Mouse (Mus musculus) heart, embryonic 10.5 days (tissue): ENCODE results near the gene Gm20547. TPM values are rescaled to one million over a fixed set of nuclear protein-coding genes. Genes with fewer than 3 reads are reported as not detected.
"Not testable (repeated sequence)": the region's sequence is repeated elsewhere in the genome, so short reads cannot be mapped to it uniquely, and the experiment has no call there.

Experiments used
- DNase-seq: peaks from one replicate; pipeline ENCODE4 v3.0.0-alpha.2; 2017; ENCODE audit warnings: low spot score
- H3K27ac ChIP-seq: fragments of 300-500 bp; sonication (generic); 2 replicates; pipeline ENCODE4 v1.5.1; 2016; ENCODE audit warnings: mild to moderate bottlenecking
- H3K27me3 ChIP-seq: fragments of 300-500 bp; sonication (generic); 2 replicates; pipeline ENCODE4 v1.6.1; 2016; ENCODE audit warnings: mild to moderate bottlenecking; ENCODE audit not compliant: poor library complexity, insufficient read depth, severe bottlenecking
- H3K36me3 ChIP-seq: fragments of 300-500 bp; sonication (generic); 2 replicates; pipeline ENCODE4 v1.6.1; 2016; ENCODE audit warnings: mild to moderate bottlenecking, moderate library complexity
- H3K4me1 ChIP-seq: fragments of 300-500 bp; sonication (generic); 2 replicates; pipeline ENCODE4 v1.6.1; 2016; ENCODE audit warnings: mild to moderate bottlenecking
- H3K4me3 ChIP-seq: fragments of 300-500 bp; sonication (generic); 2 replicates; pipeline ENCODE4 v1.5.1; 2016; ENCODE audit warnings: mild to moderate bottlenecking, moderate library complexity
- H3K9me3 ChIP-seq: fragments of 300-500 bp; sonication (generic); 2 replicates; pipeline ENCODE4 v1.6.1; 2016; ENCODE audit warnings: mild to moderate bottlenecking, moderate library complexity
- WGBS: fragments of 180-500 bp; shearing (Covaris S2); methylation state at CpG from one replicate; pipeline ENCODE4 v1.1.7; 2016; 5-methylcytosine and 5-hydroxymethylcytosine counted together
- polyA plus RNA-seq: library from polyadenylated mRNA; unstranded; fragments of >200 nt; fragmentation: Nextera tagmentation; extraction: Ambion mirVana; gene quantifications from 2 replicates; pipeline ENCODE4 v1.2.1, GENCODE M21; 2016

Gm20547 gene
- polyA plus RNA-seq, 1 experiment from 2014 or later, result not detected

DNA sequence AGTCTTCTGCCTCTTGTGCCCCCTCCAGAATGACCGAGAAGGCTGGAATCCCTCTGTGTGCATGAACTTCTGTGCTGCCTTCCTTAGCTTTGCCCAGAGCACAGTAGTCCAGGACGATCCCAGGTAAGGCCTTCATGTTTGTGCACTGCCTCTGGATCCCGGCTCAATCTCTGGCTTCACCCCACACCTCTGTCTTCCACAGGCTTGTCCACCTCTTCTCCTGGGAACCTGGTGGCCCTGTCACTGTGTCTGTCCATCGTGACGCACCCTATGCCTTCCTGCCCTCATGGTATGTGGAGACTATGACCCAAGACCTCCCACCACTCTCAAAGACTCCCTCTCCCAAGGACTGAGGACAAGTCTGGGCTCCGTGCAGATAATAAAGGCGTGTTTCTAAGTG is 43.1 kb downstream of the Gm20547 start:
- Histone ChIP-seq H3K4me3 (peak overlapping the region; percentile 94), H3K9me3 (no peaks in the 10 kb centered on the region), H3K27me3 (no peaks in the 10 kb centered on the region), H3K27ac (no peak overlapping the region), H3K4me1 (peaks cover 33% of the 10 kb centered on the region), H3K36me3 (peaks cover 61% of the 10 kb centered on the region)
- DNase-seq, result no peak
- WGBS, result 89% methylated on average over 7 of the region's 7 CpGs

DNA sequence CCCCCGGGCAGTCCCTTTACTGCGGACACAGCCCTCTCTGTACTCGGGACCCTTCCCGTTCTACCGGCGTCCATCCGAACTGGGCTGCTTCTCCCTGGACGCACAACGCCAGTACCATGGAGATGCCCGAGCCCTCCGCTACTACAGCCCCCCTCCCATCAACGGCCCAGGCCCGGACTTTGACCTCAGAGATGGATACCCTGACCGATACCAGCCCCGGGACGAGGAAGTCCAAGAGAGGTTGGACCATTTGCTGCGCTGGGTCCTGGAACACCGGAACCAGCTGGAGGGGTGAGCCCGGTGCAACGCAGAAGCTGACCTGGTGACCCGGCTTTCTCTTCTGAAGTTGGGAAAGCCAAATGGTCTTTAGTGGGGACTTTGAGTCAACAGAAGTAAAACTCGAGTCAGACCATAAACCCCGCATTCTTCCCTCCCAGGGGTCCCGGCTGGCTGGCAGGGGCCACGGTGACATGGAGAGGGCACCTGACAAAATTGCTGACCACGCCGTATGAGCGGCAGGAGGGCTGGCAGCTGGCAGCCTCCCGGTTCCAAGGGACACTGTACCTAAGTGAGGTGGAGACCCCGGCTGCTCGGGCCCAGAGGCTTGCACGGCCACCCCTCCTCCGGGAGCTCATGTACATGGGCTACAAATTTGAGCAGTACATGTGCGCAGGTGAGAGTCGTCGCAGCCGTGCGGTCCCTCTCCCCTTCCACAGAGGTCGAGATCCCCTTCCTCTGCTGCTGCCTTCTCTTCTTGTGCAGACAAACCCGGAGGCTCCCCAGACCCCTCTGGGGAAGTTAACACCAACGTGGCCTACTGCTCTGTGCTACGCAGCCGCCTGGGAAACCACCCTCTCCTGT is 44.1 kb downstream of the Gm20547 start:
- no peak for DNase-seq
- Histone ChIP-seq H3K36me3 (peaks cover 56% of the 10 kb centered on the region), H3K27me3 (no peaks in the 10 kb centered on the region), H3K27ac (peak overlapping the region; percentile 87), H3K4me3 (peak overlapping the region; percentile 94), H3K9me3 (no peaks in the 10 kb centered on the region), H3K4me1 (peaks cover 33% of the 10 kb centered on the region)
- 38% methylated on average over 43 of the region's 43 CpGs for WGBS

DNA sequence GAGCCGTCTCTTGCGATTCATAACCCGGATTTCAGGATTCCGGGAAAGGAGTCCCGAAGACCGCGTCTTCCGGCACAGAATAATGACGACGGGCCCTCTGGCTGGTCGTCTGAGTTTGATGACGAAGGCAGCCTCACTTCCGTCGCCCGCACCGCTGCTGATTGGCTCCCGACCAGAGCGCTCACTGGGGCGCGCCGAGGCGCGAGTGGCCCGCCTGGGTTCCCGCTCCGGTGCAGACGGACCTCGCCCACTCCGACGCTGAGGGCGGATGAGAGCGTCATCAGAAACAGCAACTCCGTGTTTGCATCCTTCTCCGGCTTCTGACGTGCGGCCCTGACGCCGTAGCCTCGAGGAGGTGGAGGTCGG is 45.0 kb downstream of the Gm20547 start, which contains the start of the genes Stk19 and Dxo:
Stk19 (minus strand) TSS at position 90 of the 366 bp plus-strand sequence.
Dxo (plus strand) TSS at position 164 of the 366 bp plus-strand sequence.
- Histone ChIP-seq H3K27me3 (no peaks in the 10 kb centered on the region), H3K4me1 (peaks cover 33% of the 10 kb centered on the region), H3K36me3 (peaks cover 56% of the 10 kb centered on the region), H3K9me3 (no peaks in the 10 kb centered on the region), H3K4me3 (peak within 1 kb of the TSS; percentile 94), H3K27ac (peak within 1 kb of the TSS; percentile 87)
- under 1% methylated on average over 40 of the region's 40 CpGs for WGBS
- peak; percentile 98 for DNase-seq

DNA sequence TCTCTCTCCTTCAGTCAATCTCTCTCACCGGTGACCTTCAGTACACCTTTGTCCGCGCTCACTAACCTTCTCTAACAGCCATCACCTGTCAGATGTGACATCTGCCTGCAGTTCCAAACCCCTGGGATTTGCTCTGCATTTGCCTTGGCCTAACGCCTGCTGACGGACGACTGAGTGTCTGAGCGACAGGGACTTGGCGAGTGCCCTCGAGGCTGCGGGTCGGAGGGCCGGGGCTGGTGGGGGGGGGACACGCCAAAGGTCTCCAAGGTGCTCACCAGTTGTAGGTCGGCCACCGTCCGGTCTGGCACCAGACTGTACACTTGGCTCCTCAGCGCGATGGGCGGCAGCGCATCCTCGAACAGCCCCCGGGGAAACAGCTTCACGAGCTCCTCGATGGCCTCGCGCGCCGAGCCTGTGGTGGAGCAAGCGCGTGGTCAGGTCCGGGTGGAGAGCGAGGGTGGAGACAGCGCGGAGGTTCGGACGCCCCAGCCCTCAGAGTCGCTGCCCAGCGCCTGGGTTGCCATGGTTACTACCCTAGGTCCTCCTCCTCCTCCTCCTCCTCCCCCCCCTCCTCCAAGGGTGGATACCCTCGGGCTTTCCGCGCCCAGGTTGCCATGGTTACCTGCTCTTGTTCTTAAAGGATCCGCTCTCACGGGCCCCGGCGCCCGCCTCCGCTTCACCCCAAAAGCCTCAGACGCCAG is 45.5 kb downstream of the Gm20547 start:
- peak overlapping the region; percentile 87 for H3K27ac ChIP-seq
- H3K4me3 ChIP-seq, result peak overlapping the region; percentile 94
- no peaks in the 10 kb centered on the region for H3K9me3 ChIP-seq
- H3K27me3 ChIP-seq, result no peaks in the 10 kb centered on the region
- H3K36me3 ChIP-seq, result peaks cover 55% of the 10 kb centered on the region
- 5% methylated on average over 48 of the region's 48 CpGs for WGBS
- peak; percentile 95 for DNase-seq
- peaks cover 33% of the 10 kb centered on the region for H3K4me1 ChIP-seq

DNA sequence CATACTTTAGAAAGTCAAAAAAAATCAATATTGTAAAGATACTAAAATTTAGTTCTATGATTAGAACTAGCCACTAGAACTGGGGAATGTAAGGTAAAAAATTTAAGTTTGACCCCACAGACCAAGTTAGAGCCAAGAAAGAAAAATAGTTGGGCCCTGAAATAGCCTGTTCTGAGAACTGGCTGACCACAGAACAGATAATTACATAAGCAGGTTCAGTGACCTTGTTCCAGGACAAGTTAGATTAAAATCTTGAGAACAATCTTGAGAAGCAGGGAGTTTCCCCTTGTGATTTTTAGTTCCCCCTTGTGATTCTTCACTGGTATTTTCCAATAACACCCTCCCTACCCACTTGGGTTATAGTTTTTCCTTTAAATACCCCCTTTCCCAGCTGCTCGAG is 51.1 kb downstream of the Gm20547 start:
- peaks cover 76% of the 10 kb centered on the region for H3K36me3 ChIP-seq
- not testable (repeated sequence) for H3K4me3 ChIP-seq, H3K27me3 ChIP-seq, H3K9me3 ChIP-seq, H3K27ac ChIP-seq, DNase-seq, H3K4me1 ChIP-seq
- WGBS, result 100% methylated on average over 1 of the region's 1 CpGs

DNA sequence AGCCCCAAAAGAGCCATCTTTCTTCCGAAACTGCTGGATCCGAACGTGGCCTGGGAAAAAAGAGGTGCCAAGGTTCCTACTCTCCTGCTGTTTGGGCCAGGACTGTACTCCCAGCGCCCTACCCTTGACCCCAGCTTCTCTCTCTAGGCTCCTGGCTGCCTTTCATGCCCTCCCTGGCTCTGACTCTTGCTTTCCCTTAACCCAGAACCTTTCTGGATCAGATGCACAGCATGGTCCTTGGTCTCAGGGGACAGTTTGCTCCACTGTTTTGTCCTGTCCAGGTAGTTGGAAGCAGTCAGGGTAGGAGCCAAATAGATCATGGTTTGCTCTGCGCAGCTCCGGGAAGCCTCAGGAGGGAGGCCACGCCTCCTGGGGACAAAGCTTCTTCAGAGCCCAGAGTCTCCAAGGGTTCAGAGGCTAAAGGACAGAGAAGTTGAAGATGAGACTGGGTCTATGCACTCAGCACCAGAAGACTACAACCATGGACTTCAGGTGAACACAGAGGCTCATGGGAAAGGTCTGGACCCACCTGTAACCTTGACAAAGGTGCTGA is 66.9 kb downstream of the Gm20547 start:
- no peak for DNase-seq
- Histone ChIP-seq H3K9me3 (no peaks in the 10 kb centered on the region), H3K27me3 (0 out of 2 replicates have a peak, but pooled peaks cover 12% of the 10 kb centered on the region), H3K4me3 (no peak overlapping the region), H3K4me1 (no peaks in the 10 kb centered on the region), H3K27ac (no peak overlapping the region), H3K36me3 (no peaks in the 10 kb centered on the region)
- 72% methylated on average over 7 of the region's 7 CpGs for whole genome bisulfite sequencing

DNA sequence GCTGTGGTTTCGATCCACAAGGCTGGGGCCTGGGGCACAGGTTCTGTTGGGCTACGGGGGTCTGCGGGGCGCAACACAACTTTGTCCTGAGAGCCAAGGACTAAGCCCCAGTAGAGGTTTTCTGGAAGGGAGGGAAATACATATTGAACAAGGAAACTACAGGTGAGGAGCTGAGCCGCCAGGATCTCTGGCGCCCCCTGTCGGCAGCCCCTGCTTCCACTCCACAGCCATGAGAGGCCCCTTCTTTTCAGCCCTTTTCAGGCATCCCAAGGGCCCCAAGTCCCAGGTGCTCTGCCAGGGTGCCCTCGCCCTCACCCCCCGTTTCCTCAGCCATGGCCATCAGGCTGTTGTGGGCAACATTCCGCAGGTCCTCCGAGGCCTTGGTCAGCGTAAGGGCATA is 68.1 kb downstream of the Gm20547 start:
- 0 out of 2 replicates have a peak, but pooled peaks cover 12% of the 10 kb centered on the region for H3K27me3 ChIP-seq
- not testable (repeated sequence) for H3K27ac ChIP-seq, DNase-seq, H3K36me3 ChIP-seq, H3K4me3 ChIP-seq, H3K9me3 ChIP-seq, H3K4me1 ChIP-seq
- 50% methylated on average over 12 of the region's 12 CpGs for WGBS

DNA sequence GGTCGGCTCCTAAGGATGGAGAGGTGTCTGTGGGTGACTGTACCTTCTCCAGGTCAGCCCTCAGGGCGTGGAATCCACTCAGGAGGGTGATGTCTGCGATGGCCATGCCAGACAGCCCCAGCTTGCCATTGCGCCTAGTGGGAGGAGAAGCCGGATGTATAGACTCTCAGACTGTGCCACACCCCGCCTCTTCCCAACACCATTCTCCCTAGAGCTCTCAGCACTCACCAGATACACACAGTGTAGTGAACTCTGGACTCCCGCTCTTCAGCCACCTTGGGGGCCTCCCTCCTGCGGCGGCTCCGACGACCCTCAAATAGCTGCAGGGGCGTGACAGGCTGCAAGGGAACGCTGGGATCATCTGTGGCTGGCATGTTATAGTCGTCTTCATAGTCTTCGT is 70.6 kb downstream of the Gm20547 start:
- 69% methylated on average over 15 of the region's 15 CpGs for WGBS
- DNase-seq, result no peak
- no peaks in the 10 kb centered on the region for H3K4me1 ChIP-seq
- no peaks in the 10 kb centered on the region for H3K36me3 ChIP-seq
- H3K27me3 ChIP-seq, result 0 out of 2 replicates have a peak, but pooled peaks cover 12% of the 10 kb centered on the region
- no peak overlapping the region for H3K4me3 ChIP-seq
- H3K9me3 ChIP-seq, result no peaks in the 10 kb centered on the region
- no peak overlapping the region for H3K27ac ChIP-seq

DNA sequence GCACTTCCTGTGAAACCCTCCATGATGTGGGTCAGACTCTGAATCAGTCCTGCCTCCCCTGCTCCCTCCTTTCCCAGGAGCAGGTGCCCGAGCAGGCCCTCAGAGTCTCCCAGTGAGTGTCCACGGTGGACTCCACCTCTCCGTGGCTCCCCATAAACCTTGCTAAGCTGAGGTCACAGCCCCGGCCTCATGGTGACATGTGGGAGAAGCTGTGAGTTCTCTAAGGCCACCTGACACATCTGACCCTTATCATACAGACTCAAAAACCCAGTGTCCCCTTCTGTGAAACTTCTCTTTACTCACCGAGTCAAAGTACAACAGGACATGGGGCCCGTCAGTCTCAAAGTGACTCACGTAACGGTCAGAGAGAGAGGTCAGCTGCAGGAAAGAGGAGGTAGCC is 71.0 kb downstream of the Gm20547 start:
- H3K9me3 ChIP-seq, H3K4me3 ChIP-seq, H3K27ac ChIP-seq, DNase-seq, H3K36me3 ChIP-seq, H3K4me1 ChIP-seq: not testable (repeated sequence)
- WGBS, result 78% methylated on average over 8 of the region's 8 CpGs
- 0 out of 2 replicates have a peak, but pooled peaks cover 12% of the 10 kb centered on the region for H3K27me3 ChIP-seq

DNA sequence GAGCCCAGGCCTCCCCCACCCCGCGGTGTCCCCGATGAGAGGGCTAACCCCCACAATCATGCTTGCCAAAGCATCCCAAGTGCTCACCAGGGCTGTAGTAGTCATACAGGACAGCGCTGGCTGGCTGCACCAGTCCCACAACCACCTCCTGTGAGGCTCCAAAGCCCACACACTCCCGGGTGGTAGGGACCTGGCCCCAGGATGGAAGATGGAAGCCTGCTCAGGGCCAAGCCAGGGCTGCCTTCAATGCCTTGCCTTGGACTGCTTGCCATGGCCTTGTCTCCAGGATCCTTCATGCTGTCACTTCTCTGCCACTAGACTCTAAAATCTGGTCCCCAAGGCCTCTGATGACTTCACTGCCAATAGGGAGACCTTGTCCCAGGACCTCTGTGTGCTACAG is 71.4 kb downstream of the Gm20547 start:
- 87% methylated on average over 5 of the region's 5 CpGs for WGBS
- H3K27ac ChIP-seq, H3K4me3 ChIP-seq, H3K9me3 ChIP-seq, DNase-seq, H3K4me1 ChIP-seq, H3K36me3 ChIP-seq: not testable (repeated sequence)
- H3K27me3 ChIP-seq, result 0 out of 2 replicates have a peak, but pooled peaks cover 12% of the 10 kb centered on the region

DNA sequence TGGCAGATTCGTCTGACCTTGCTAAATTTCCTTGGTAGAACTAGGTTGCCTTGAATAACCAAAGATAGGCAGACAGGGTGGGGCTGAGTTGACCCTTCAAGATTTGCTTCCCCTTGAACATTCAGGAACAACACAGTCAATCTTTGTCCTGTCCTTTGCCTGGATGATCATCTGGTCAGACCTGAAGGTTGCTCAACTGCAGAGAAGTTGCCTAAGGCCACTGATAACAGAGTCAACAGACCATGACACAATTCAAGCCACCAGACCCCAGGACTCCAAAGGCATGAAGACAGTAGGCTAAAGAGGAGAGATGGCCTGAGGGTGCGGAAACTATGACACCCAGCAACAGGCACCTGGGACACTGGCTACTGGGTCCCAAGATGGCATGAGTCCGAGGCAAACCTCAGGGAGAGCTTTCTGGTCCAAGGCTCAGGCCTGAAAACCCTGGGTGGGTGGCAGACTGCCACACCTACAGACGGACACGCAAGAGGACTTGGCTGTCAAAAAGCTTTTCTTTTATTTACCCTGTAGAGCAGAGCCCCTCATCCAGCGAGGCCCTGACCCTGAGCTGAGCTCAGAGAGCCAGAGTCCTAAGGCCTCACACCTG is 73.1 kb downstream of the Gm20547 start:
- Histone ChIP-seq H3K4me3 (no peak overlapping the region), H3K36me3 (no peaks in the 10 kb centered on the region), H3K27me3 (0 out of 2 replicates have a peak, but pooled peaks cover 7% of the 10 kb centered on the region), H3K9me3 (peaks cover 5% of the 10 kb centered on the region), H3K27ac (no peak overlapping the region), H3K4me1 (no peaks in the 10 kb centered on the region)
- 72% methylated on average over 6 of the region's 6 CpGs for WGBS
- peak; percentile 58 for DNase-seq

DNA sequence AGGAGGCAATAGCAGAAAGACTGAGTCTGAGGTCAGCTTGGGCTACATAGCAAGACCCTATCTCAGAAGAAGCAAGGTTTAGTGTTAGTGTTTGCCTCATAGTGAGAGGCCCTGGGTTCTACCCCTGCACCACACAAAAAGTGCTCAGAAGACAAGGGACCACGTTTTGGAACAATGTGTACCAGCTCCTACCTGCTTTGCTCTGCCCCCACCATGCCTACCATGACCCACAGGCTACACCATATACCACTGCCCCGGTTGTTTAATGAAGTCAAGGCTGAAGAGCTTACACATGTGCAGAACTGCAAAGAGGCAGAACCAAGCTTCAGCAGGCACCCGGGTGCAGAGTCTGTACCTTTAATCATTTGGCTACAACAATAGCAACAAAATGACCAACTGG is 74.7 kb downstream of the Gm20547 start:
- no peaks in the 10 kb centered on the region for H3K36me3 ChIP-seq
- H3K27ac ChIP-seq, result no peak overlapping the region
- H3K4me3 ChIP-seq, result no peak overlapping the region
- WGBS, result 66% methylated on average over 3 of the region's 3 CpGs
- H3K9me3 ChIP-seq, result peaks cover 5% of the 10 kb centered on the region
- 0 out of 2 replicates have a peak, but pooled peaks cover 7% of the 10 kb centered on the region for H3K27me3 ChIP-seq
- peak; percentile 51 for DNase-seq
- no peaks in the 10 kb centered on the region for H3K4me1 ChIP-seq
